Mouse (Mus musculus) CH12.LX (cell line): ENCODE data around the gene Susd3. TPM values are rescaled to one million over a fixed set of nuclear protein-coding genes. Genes with fewer than 3 reads are reported as not detected.
A peak's percentile ranks its signal among the peaks of the same experiment; 100 is the strongest.

Source experiments
- DNase-seq: peaks from one replicate; pipeline ENCODE4 v3.0.0-alpha.2; 2013; ENCODE audit errors: extremely low read depth
- H3K27ac ChIP-seq: 2 replicates; pipeline ENCODE4 v1.5.1; 2012; ENCODE audit warnings: low read depth, mild to moderate bottlenecking, control low read depth, moderate library complexity; ENCODE audit not compliant: insufficient read depth
- H3K27me3 ChIP-seq: replicated peaks from 2 replicates; pipeline ENCODE3; 2012; ENCODE audit warnings: inconsistent platforms
- H3K36me3 ChIP-seq, 2 experiments: replicated peaks in 1 of 2; 2 replicates each; pipeline versions ENCODE3 to v1.6.1; 2012; ENCODE audit warnings: inconsistent platforms in 1 of 2, low read length in 1 of 2, mild to moderate bottlenecking in 1 of 2, mixed read lengths in 1 of 2, moderate library complexity in 1 of 2; ENCODE audit not compliant: control insufficient read depth in 1 of 2, insufficient read depth in 1 of 2
- H3K4me1 ChIP-seq, 2 experiments: 2 replicates each; pipeline ENCODE4 v1.6.1; 2012; ENCODE audit warnings: inconsistent platforms in 1 of 2, moderate library complexity in 1 of 2; ENCODE audit not compliant: insufficient read depth in 2 of 2, control insufficient read depth in 1 of 2
- H3K4me2 ChIP-seq: 2 replicates; pipeline ENCODE4 v1.6.1; 2012; ENCODE audit warnings: low read depth, mild to moderate bottlenecking, control low read depth; ENCODE audit not compliant: poor library complexity, insufficient read depth, severe bottlenecking
- H3K4me3 ChIP-seq, 3 experiments: fragments of 150-350 bp in 1 of 3; sonication (generic) in 1 of 3; replicated peaks in 1 of 3; 2 replicates each; pipeline versions ENCODE3 to v1.5.1; 2011 to 2012; ENCODE audit warnings: low read depth in 2 of 3, low read length in 2 of 3, mild to moderate bottlenecking in 2 of 3, moderate library complexity in 2 of 3, control low read depth in 1 of 3, improper control_type of control experiment in 1 of 3, inconsistent platforms in 1 of 3, mixed read lengths in 1 of 3; ENCODE audit not compliant: poor library complexity in 1 of 3
- H3K79me2 ChIP-seq: replicated peaks from 2 replicates; pipeline ENCODE4 v1.6.1; 2012; ENCODE audit warnings: mild to moderate bottlenecking, moderate library complexity; ENCODE audit not compliant: control insufficient read depth, poor library complexity, insufficient read depth, severe bottlenecking; ENCODE audit errors: extremely low read depth
- H3K9ac ChIP-seq: 2 replicates; pipeline ENCODE4 v1.6.1; 2012; ENCODE audit warnings: low read depth, mild to moderate bottlenecking, control low read depth, moderate library complexity; ENCODE audit not compliant: insufficient read depth
- H3K9me3 ChIP-seq: replicated peaks from 2 replicates; pipeline ENCODE3; 2012; ENCODE audit warnings: low read length, inconsistent platforms, mixed read lengths
- BHLHE40 ChIP-seq: IDR thresholded peaks from 2 replicates; pipeline ENCODE4 v1.6.1; 2011; ENCODE audit warnings: mild to moderate bottlenecking, low read depth, low read length, improper control_type of control experiment
- CHD1 ChIP-seq: IDR thresholded peaks from 2 replicates; pipeline ENCODE4 v1.6.1; 2012; ENCODE audit warnings: low read depth, low read length, improper control_type of control experiment, inconsistent platforms
- CHD2 ChIP-seq: IDR thresholded peaks from 2 replicates; pipeline ENCODE4 v1.6.1; 2011; ENCODE audit warnings: low read length, improper control_type of control experiment
- ETS1 ChIP-seq: conservative IDR thresholded peaks from 2 replicates; pipeline ENCODE4 v1.6.1; 2012; ENCODE audit warnings: low read depth, mild to moderate bottlenecking, inconsistent platforms, low read length, improper control_type of control experiment, moderate library complexity
- GABPA ChIP-seq: IDR thresholded peaks from 2 replicates; pipeline ENCODE4 v1.6.1; 2012; ENCODE audit warnings: low read depth, low read length, improper control_type of control experiment, inconsistent platforms; ENCODE audit not compliant: insufficient replicate concordance
- HCFC1 ChIP-seq: IDR thresholded peaks from 2 replicates; pipeline ENCODE4 v1.6.1; 2012; ENCODE audit warnings: low read depth, mild to moderate bottlenecking, inconsistent platforms, low read length, improper control_type of control experiment
- IRF4 ChIP-seq: IDR thresholded peaks from 2 replicates; pipeline ENCODE4 v1.6.1; 2014; ENCODE audit warnings: low read depth, mild to moderate bottlenecking, inconsistent platforms, low read length, improper control_type of control experiment
- KAT2A ChIP-seq: IDR thresholded peaks from 2 replicates; pipeline ENCODE4 v1.6.1; 2012; ENCODE audit warnings: low read length, improper control_type of control experiment, inconsistent platforms; ENCODE audit not compliant: insufficient replicate concordance
- MAFK ChIP-seq: IDR thresholded peaks from 2 replicates; pipeline ENCODE4 v1.6.1; 2011; ENCODE audit warnings: low read length, improper control_type of control experiment; ENCODE audit not compliant: insufficient replicate concordance
- MAX ChIP-seq: IDR thresholded peaks from 2 replicates; pipeline ENCODE4 v1.6.1; 2011; ENCODE audit warnings: low read length, improper control_type of control experiment
- MEF2A ChIP-seq: IDR thresholded peaks from 2 replicates; pipeline ENCODE4 v1.6.1; 2014; ENCODE audit warnings: low read depth, mild to moderate bottlenecking, inconsistent platforms, low read length, improper control_type of control experiment, borderline replicate concordance
- MXI1 ChIP-seq: IDR thresholded peaks from 2 replicates; pipeline ENCODE4 v1.6.1; 2011; ENCODE audit warnings: mild to moderate bottlenecking, low read depth, low read length, improper control_type of control experiment
- PAX5 ChIP-seq: IDR thresholded peaks from 2 replicates; pipeline ENCODE4 v1.6.1; 2012; ENCODE audit warnings: low read length, inconsistent platforms, mixed read lengths
- POLR2A ChIP-seq: IDR thresholded peaks from 2 replicates; pipeline ENCODE4 v1.6.1; 2011; ENCODE audit warnings: low read depth, mild to moderate bottlenecking, improper control_type of control experiment, low read length
- POLR2AphosphoS2 ChIP-seq: IDR thresholded peaks from 2 replicates; pipeline ENCODE4 v1.6.1; 2011; ENCODE audit warnings: low read depth, low read length, improper control_type of control experiment
- RAD21 ChIP-seq: IDR thresholded peaks from 2 replicates; pipeline ENCODE4 v1.6.1; 2011; ENCODE audit warnings: low read depth, mild to moderate bottlenecking, low read length, improper control_type of control experiment, moderate library complexity
- RCOR1 ChIP-seq: conservative IDR thresholded peaks from 2 replicates; pipeline ENCODE4 v1.6.1; 2012; ENCODE audit warnings: low read depth, mild to moderate bottlenecking, inconsistent platforms, low read length, improper control_type of control experiment
- TCF12 ChIP-seq: IDR thresholded peaks from 2 replicates; pipeline ENCODE4 v1.6.1; 2014; ENCODE audit warnings: low read depth, mild to moderate bottlenecking, inconsistent platforms, low read length, improper control_type of control experiment
- USF2 ChIP-seq: conservative IDR thresholded peaks from 2 replicates; pipeline ENCODE4 v1.6.1; 2011; ENCODE audit warnings: low read depth, low read length, improper control_type of control experiment
- ZMIZ1 ChIP-seq: IDR thresholded peaks from 2 replicates; pipeline ENCODE4 v1.6.1; 2012; ENCODE audit warnings: low read depth, mild to moderate bottlenecking, inconsistent platforms, low read length, improper control_type of control experiment
- ZNF384 ChIP-seq: IDR thresholded peaks from 2 replicates; pipeline ENCODE4 v1.6.1; 2012; ENCODE audit warnings: low read depth, low read length, improper control_type of control experiment, inconsistent platforms
- dilution Hi-C: fragments of 300-500 bp; cut with MboI; formaldehyde crosslinking; loops from 2 replicates; pipeline ENCODE4 v1.14.3; 2020; ENCODE audit warnings: low sequenced_read_pairs; ENCODE audit not compliant: extremely low pct_unique_long_range_greater_than_20kb, extremely low pct_ligation_motif_present
- in situ Hi-C: fragments of 300-500 bp; cut with MboI; formaldehyde crosslinking; loops from 3 replicates; pipeline ENCODE4 v1.14.3; 2019; ENCODE audit warnings: low sequenced_read_pairs, low pct_ligation_motif_present, low pct_unique_long_range_greater_than_20kb, mixed read lengths
- polyA plus RNA-seq: library from polyadenylated mRNA; unstranded; fragments of >175 nt; gene quantifications from 2 replicates; pipeline ENCODE4 v1.2.1, GENCODE M21; 2012; ENCODE audit warnings: low read depth; ENCODE audit not compliant: insufficient read length
- total RNA-seq, 2 experiments: library from RNA; depleted of rRNA; stranded (reverse); fragments of 300-350 nt in 1 of 2; fragments of >200 nt in 1 of 2; gene quantifications; 2 replicates each; pipeline ENCODE4 v1.2.3; 2012 to 2014

The Susd3 gene
- total and polyA plus RNA-seq, 3 experiments, result 6.0 to 19.0 (median 12.0) TPM

GRCm38 (mm10) chr13:49190876-49191672 lies 57.4 kb downstream of the Susd3 start:
- TF ChIP-seq HCFC1, result no peak
- no peak for TF ChIP-seq RCOR1
- TF ChIP-seq ETS1, result peak; percentile 32; the same call in 1 of the 2 replicates
- TF ChIP-seq POLR2A, result no peak
- TF ChIP-seq MAX, result no peak
- dilution Hi-C loops, result no loop called here
- Histone ChIP-seq H3K4me3 (no peak overlapping the region), H3K9me3 (no peaks in the 10 kb centered on the region), H3K79me2 (no peaks in the 10 kb centered on the region), H3K4me2 (no peak overlapping the region), H3K4me1 (peaks cover 28 to 62% of the 10 kb centered on the region in 2 experiments), H3K9ac (no peak overlapping the region), H3K36me3 (peaks cover 2 to 25% of the 10 kb centered on the region in 2 experiments), H3K27me3 (no peaks in the 10 kb centered on the region), H3K27ac (no peak overlapping the region)
- peak; percentile 55 for DNase-seq
- in situ Hi-C loops, result loop anchor here (25.0 kb wide), 2 partner anchors 329 to 529 kb away; partner anchors contain the start of genes Barx1 and Phf2

GRCm38 (mm10) chr13:49189970-49190870 lies 58.3 kb downstream of the Susd3 start:
- no peak overlapping the region for H3K4me3 ChIP-seq
- no peak for TF ChIP-seq POLR2A
- no peak for TF ChIP-seq MAX
- no peak for TF ChIP-seq MXI1
- H3K9ac ChIP-seq, result no peak overlapping the region
- no peaks in the 10 kb centered on the region for H3K9me3 ChIP-seq
- H3K4me2 ChIP-seq, result no peak overlapping the region
- H3K79me2 ChIP-seq, result no peaks in the 10 kb centered on the region
- H3K27ac ChIP-seq, result no peak overlapping the region
- H3K27me3 ChIP-seq, result no peaks in the 10 kb centered on the region
- DNase-seq, result no peak
- H3K36me3 ChIP-seq, result peaks cover 0 to 16% of the 10 kb centered on the region in 2 experiments
- in situ Hi-C loops (loop anchor here (25.0 kb wide), 2 partner anchors 328 to 528 kb away; partner anchors contain the start of genes Barx1 and Phf2), dilution Hi-C loops (no loop called here)
- H3K4me1 ChIP-seq, result peaks cover 28 to 62% of the 10 kb centered on the region in 2 experiments

GRCm38 (mm10) chr13:49188966-49189360 lies 59.5 kb downstream of the Susd3 start:
- TF ChIP-seq CHD1 (no peak), KAT2A (no peak), BHLHE40 (no peak), CHD2 (no peak), USF2 (no peak), MEF2A (no peak), RAD21 (no peak), PAX5 (no peak), ZNF384 (no peak), POLR2A (no peak), IRF4 (no peak), GABPA (no peak), MAFK (no peak), ZMIZ1 (no peak), MAX (no peak), POLR2AphosphoS2 (no peak), TCF12 (no peak)
- Histone ChIP-seq H3K4me3 (no peak overlapping the region), H3K27ac (no peak overlapping the region), H3K27me3 (no peaks in the 10 kb centered on the region), H3K36me3 (peaks cover 0 to 5% of the 10 kb centered on the region in 2 experiments), H3K79me2 (no peaks in the 10 kb centered on the region), H3K4me1 (peaks cover 28 to 62% of the 10 kb centered on the region in 2 experiments), H3K9ac (no peak overlapping the region), H3K9me3 (peaks cover 4% of the 10 kb centered on the region), H3K4me2 (no peak overlapping the region)
- in situ Hi-C loops (loop anchor here (25.0 kb wide), 2 partner anchors 327 to 527 kb away; partner anchors contain the start of genes Barx1 and Phf2), dilution Hi-C loops (no loop called here)
- DNase-seq, result no peak
